Mouse (Mus musculus): ENCODE measurements around the gene Gpsm1. TPM values are rescaled to one million over a fixed set of nuclear protein-coding genes. Genes with fewer than 3 reads are reported as not detected.

The Gpsm1 gene
- polyA plus RNA-seq, 1 experiment from 2014 or later, result 46.9 TPM

DNA sequence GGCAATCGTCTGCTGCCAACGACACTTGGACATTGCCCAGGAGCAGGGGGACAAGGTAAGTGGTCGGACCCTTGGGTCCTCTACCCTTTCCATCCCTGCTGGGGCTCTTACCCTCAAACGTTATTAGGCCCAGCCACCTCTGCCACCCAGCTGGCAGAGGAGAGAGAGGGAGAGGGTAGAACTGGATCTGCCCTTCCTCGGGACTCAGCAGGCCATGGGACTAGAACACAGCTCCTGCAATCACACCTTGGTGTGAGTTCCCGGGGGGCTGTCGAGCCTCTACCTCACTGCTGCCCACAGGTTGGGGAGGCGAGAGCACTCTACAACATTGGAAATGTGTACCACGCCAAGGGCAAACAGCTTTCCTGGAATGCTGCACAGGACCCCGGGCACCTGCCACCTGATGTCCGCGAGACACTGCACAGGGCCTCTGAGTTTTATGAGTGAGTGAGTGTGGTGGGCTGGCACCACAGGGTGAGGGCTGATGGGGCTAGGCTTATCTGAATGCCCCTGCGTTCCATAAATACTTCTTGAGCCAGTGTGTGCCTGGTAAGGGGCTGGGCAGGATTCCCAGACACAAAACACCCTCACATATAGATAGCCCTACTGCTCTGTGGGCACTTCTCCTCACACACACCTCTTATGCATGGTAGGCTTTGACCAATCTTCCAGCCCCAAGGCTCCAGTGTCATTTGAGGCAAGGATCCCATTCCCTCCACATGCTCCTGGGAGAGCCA, 8.4 kb downstream of the Gpsm1 start:
- Histone ChIP-seq H3K36me3 (ENCODE audit: control insufficient read depth, insufficient read depth, low read length) (peaks cover 7% of the 10 kb centered on the region; the same call in 1 of the 2 replicates), H3K4me1 (replicated peaks; ENCODE audit: control insufficient read depth, insufficient read depth, low read length) (no peaks in the 10 kb centered on the region), H3K27me3 (ENCODE audit: control insufficient read depth, insufficient read depth, low read length) (no peaks in the 10 kb centered on the region), H3K4me3 (ENCODE audit: low read depth, low read length) (no peak overlapping the region), H3K4me2 (replicated peaks; ENCODE audit: low read depth, low read length) (no peak overlapping the region), H3K27ac (ENCODE audit: low read depth, low read length) (no peak overlapping the region), H3K9ac (ENCODE audit: low read depth, low read length) (no peak overlapping the region), H3K9me3 (ENCODE audit: control insufficient read depth, low read length) (no peaks in the 10 kb centered on the region)
- DNase-seq (ENCODE audit: low spot score) (no peak), ATAC-seq (ENCODE audit: low FRiP score) (no peak)
- 89% methylated on average over 13 of the region's 13 CpGs for WGBS

DNA sequence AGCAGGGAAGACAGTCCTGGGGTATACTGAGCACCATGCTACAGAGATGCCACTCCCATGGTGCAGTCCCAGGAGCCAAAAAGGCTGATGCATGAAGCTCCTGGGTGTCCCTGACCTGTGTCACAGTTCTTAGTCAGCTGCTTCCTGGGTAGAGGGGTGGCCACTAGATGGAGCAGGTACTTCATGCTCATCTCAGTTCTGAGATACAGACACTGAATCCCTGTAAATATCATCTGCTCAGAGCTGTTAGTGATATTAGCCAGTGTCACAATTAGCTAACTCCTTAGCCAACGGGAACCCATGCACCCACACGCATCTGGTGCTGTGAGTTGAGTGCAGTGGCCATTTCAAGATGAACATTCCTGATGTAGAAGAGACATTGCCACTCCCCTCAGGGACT, 9.6 kb downstream of the Gpsm1 start:
- WGBS, result 92% methylated on average over 2 of the region's 2 CpGs

DNA sequence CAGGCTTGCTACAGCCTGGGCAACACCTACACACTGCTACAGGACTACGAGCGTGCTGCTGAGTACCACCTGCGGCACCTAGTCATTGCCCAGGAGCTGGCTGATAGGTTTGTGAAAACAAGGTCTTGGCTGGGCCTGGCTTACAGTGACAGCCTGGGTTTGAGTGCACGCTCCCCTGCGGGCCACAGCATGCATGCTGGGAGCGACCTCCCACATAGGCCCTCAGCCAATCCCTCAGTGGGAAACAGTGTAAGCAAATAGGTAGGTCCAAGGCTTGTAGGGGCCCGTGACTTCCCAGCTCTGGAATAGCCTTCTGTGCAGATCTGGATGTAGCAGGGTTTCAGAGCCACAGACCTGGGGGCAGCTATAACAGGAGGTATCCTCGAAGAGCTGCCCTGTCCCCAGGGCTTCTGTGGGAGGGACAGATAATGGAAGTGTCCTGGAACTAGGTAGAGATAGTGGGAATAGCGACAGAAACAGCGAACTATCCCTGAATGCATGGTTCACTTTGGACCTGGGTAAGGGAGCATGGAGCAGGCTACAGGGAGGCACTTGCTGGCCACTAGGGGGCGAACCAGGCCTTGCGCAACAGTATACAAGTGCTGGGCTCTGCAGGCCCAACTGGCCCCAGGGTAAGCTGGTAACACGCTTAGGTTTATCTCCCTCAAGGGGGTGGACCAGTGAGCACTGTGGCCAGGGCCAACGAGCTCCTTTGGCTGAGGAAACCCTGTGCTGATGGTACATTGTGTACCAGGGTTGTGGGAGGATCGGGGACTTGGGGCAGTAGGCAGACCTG, 10.3 kb downstream of the Gpsm1 start:
- H3K27ac ChIP-seq (ENCODE audit: low read depth, low read length), result no peak overlapping the region
- WGBS, result 69% methylated on average over 15 of the region's 15 CpGs

More for the DNA sequence above, 9.6 kb downstream of the Gpsm1 start:
- Histone ChIP-seq H3K4me3 (ENCODE audit: low read depth, low read length) (no peak overlapping the region), H3K9ac (ENCODE audit: low read depth, low read length) (no peak overlapping the region), H3K9me3 (ENCODE audit: control insufficient read depth, low read length) (no peaks in the 10 kb centered on the region), H3K4me1 (replicated peaks; ENCODE audit: control insufficient read depth, insufficient read depth, low read length) (no peaks in the 10 kb centered on the region), H3K27me3 (ENCODE audit: control insufficient read depth, insufficient read depth, low read length) (no peaks in the 10 kb centered on the region), H3K4me2 (replicated peaks; ENCODE audit: low read depth, low read length) (no peak overlapping the region), H3K27ac (ENCODE audit: low read depth, low read length) (no peak overlapping the region), H3K36me3 (ENCODE audit: control insufficient read depth, insufficient read depth, low read length) (peaks cover 7% of the 10 kb centered on the region; the same call in 1 of the 2 replicates)
- ATAC-seq (ENCODE audit: low FRiP score) (no peak), DNase-seq (ENCODE audit: low spot score) (no peak)

DNA sequence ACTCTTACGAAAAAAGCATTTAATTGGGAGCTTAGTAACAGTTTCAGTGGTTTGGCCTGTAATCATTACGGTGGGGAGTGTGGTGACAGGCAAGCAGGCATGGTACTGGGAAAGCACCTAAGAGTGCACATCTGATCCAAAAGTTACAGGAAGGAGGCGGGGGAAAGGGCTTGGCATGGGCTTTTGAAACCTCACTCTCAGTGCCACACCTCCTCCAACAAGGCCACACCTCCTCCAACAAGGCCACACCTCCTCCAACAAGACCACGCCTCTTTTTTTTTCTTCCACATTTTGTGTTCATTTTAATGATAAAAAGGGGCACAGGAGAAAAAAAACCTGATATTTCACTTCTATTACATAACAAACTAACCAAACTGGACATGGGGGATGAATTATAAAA, 12.5 kb downstream of the Gpsm1 start:
- Histone ChIP-seq H3K27me3 (ENCODE audit: control insufficient read depth, insufficient read depth, low read length) (no peaks in the 10 kb centered on the region), H3K36me3 (ENCODE audit: control insufficient read depth, insufficient read depth, low read length) (peaks cover 10% of the 10 kb centered on the region), H3K4me3 (ENCODE audit: low read depth, low read length) (no peak overlapping the region), H3K4me2 (replicated peaks; ENCODE audit: low read depth, low read length) (no peak overlapping the region), H3K27ac (ENCODE audit: low read depth, low read length) (no peak overlapping the region), H3K4me1 (replicated peaks; ENCODE audit: control insufficient read depth, insufficient read depth, low read length) (no peaks in the 10 kb centered on the region), H3K9me3 (ENCODE audit: control insufficient read depth, low read length) (no peaks in the 10 kb centered on the region), H3K9ac (ENCODE audit: low read depth, low read length) (no peak overlapping the region)
- DNase-seq (ENCODE audit: low spot score) (no peak), ATAC-seq (ENCODE audit: low FRiP score) (no peak)
- whole genome bisulfite sequencing, result 93% methylated on average over 4 of the region's 4 CpGs

More for the DNA sequence above, 10.3 kb downstream of the Gpsm1 start:
- no peaks in the 10 kb centered on the region for H3K27me3 ChIP-seq (ENCODE audit: control insufficient read depth, insufficient read depth, low read length)
- H3K4me2 ChIP-seq (replicated peaks; ENCODE audit: low read depth, low read length), result no peak overlapping the region
- peak; percentile 78 for DNase-seq (ENCODE audit: low spot score)
- H3K4me1 ChIP-seq (replicated peaks; ENCODE audit: control insufficient read depth, insufficient read depth, low read length), result no peaks in the 10 kb centered on the region
- peak; percentile 73 for ATAC-seq (ENCODE audit: low FRiP score)
- no peaks in the 10 kb centered on the region for H3K9me3 ChIP-seq (ENCODE audit: control insufficient read depth, low read length)
- no peak overlapping the region for H3K4me3 ChIP-seq (ENCODE audit: low read depth, low read length)
- H3K36me3 ChIP-seq (ENCODE audit: control insufficient read depth, insufficient read depth, low read length), result peaks cover 7% of the 10 kb centered on the region; the same call in 1 of the 2 replicates
- H3K9ac ChIP-seq (ENCODE audit: low read depth, low read length), result no peak overlapping the region

DNA sequence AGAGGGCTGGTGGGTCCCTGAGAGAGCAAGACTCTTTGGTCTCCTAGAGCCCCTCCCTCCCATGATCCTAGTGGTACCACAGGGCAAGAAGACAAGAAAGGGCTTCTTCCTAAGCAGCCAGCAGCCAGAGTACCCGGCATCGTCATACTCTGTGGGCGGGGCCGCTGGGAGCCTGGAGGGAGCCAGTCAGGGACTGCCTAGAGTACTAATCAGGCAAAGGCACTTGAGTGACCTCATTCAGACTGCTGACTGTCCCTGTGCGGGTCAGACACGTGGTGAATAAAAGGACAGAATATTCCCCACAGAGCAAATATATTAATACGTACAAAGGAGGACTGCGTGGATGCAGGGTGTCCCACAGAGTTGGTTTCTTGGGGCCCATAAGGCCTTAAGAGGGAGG, 14.1 kb downstream of the Gpsm1 start:
- Histone ChIP-seq H3K9ac (ENCODE audit: low read depth, low read length) (no peak overlapping the region), H3K4me1 (replicated peaks; ENCODE audit: control insufficient read depth, insufficient read depth, low read length) (no peaks in the 10 kb centered on the region), H3K36me3 (ENCODE audit: control insufficient read depth, insufficient read depth, low read length) (peaks cover 10% of the 10 kb centered on the region), H3K27ac (ENCODE audit: low read depth, low read length) (no peak overlapping the region), H3K9me3 (ENCODE audit: control insufficient read depth, low read length) (no peaks in the 10 kb centered on the region), H3K4me2 (replicated peaks; ENCODE audit: low read depth, low read length) (no peak overlapping the region), H3K27me3 (ENCODE audit: control insufficient read depth, insufficient read depth, low read length) (no peaks in the 10 kb centered on the region), H3K4me3 (ENCODE audit: low read depth, low read length) (no peak overlapping the region)
- 65% methylated on average over 8 of the region's 8 CpGs for WGBS
- ATAC-seq (ENCODE audit: low FRiP score) (no peak), DNase-seq (ENCODE audit: low spot score) (no peak)

DNA sequence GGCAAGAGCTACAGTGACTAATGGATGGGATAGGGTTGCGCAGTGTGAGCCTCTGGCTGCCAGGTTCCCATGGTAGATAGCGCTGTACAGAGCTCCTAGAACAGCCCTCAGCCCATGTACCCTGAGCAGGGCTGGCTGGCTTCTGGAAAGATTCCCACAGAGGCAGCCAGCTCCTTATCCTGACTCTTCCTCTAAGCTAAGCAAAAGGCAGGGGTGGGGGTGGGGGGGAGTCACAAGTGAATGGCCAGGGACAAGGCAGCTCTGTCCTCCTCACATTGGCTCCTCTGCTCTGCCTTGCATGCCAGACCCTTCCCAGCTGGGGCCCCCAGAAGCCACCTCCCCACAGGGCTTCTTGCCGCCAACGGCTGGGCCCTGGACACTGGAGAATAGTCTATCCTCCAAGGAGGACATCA, 14.7 kb downstream of the Gpsm1 start:
- WGBS, result 94% methylated on average over 4 of the region's 4 CpGs
- H3K36me3 ChIP-seq (ENCODE audit: control insufficient read depth, insufficient read depth, low read length), result peaks cover 10% of the 10 kb centered on the region
- no peaks in the 10 kb centered on the region for H3K27me3 ChIP-seq (ENCODE audit: control insufficient read depth, insufficient read depth, low read length)
- ATAC-seq (ENCODE audit: low FRiP score) (0 out of 2 replicates have a peak, but pooled peaks have one; percentile 25), DNase-seq (ENCODE audit: low spot score) (no peak)
- no peak overlapping the region for H3K27ac ChIP-seq (ENCODE audit: low read depth, low read length)
- H3K4me2 ChIP-seq (replicated peaks; ENCODE audit: low read depth, low read length), result no peak overlapping the region
- H3K9me3 ChIP-seq (ENCODE audit: control insufficient read depth, low read length), result no peaks in the 10 kb centered on the region
- H3K9ac ChIP-seq (ENCODE audit: low read depth, low read length), result no peak overlapping the region
- H3K4me3 ChIP-seq (ENCODE audit: low read depth, low read length), result no peak overlapping the region
- H3K4me1 ChIP-seq (replicated peaks; ENCODE audit: control insufficient read depth, insufficient read depth, low read length), result no peaks in the 10 kb centered on the region

DNA sequence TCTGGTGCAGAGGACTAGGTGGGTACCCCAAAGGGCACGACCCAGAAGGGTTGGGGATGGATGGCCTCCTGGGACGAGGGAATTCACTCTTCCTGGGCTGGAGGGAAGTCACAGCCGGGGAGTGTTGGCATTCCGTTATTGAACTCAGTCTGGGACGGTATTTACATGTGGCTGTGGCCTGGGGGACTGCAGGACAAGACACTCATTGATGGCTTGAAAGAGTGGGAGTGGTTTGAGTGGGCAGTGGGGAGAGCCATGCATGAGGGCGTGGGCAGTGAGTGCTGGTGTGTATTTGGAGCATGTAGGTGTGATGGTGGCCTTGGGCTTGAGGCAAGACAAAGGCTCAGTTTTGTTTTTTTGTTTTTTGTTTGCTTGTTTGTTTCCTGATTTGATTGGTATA, 15.4 kb downstream of the Gpsm1 start:
- no peaks in the 10 kb centered on the region for H3K9me3 ChIP-seq (ENCODE audit: control insufficient read depth, low read length)
- no peak overlapping the region for H3K4me3 ChIP-seq (ENCODE audit: low read depth, low read length)
- no peak overlapping the region for H3K4me2 ChIP-seq (replicated peaks; ENCODE audit: low read depth, low read length)
- no peak overlapping the region for H3K27ac ChIP-seq (ENCODE audit: low read depth, low read length)
- ATAC-seq (ENCODE audit: low FRiP score) (no peak), DNase-seq (ENCODE audit: low spot score) (no peak)
- no peak overlapping the region for H3K9ac ChIP-seq (ENCODE audit: low read depth, low read length)
- H3K4me1 ChIP-seq (replicated peaks; ENCODE audit: control insufficient read depth, insufficient read depth, low read length), result no peaks in the 10 kb centered on the region
- H3K27me3 ChIP-seq (ENCODE audit: control insufficient read depth, insufficient read depth, low read length), result no peaks in the 10 kb centered on the region
- H3K36me3 ChIP-seq (ENCODE audit: control insufficient read depth, insufficient read depth, low read length), result peaks cover 10% of the 10 kb centered on the region
- 65% methylated on average over 6 of the region's 6 CpGs for WGBS

DNA sequence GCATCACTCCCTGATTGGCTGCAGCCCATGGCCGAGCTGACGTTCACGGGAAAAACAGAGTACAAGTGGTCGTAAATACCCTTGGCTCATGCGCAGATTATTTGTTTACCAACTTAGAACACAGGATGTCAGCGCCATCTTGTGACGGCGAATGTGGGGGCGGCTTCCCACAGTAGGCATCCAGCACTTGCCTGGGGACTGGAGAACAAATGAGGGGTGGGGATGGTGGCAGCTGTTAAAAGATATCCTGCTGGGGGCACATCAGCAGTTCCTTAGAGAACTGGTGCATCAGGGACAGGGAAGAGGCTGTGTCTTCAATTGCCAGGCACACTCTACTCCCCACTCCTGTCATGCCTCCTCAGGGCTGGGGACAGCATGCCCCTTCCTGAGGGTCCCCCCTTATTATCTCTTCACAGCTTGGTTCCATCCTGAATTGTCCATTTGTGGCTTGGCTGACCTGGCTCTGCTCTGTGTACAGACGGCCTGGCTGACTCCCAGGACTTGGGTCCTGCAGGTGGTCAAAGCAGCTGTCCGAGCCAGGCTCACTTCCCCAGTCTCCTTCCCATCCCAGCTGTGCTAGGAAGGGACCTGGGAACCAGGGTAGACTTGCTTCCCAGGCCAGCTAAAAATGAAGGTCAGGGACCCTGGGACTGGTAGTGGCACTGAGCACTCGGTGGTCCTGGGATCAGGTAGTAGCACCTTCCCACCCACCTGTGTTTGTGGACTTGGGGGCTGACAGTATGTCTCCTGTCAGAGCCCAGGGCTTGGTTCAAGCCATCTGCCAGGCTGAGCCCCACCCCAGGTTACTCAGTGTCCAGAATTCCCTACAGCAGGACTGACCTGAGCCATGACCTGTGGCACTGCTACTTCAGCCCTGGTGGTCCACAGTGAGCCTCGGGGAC, 23.2 kb downstream of the Gpsm1 start:
- H3K36me3 ChIP-seq (ENCODE audit: control insufficient read depth, insufficient read depth, low read length), result peaks cover 11% of the 10 kb centered on the region
- no peak overlapping the region for H3K9ac ChIP-seq (ENCODE audit: low read depth, low read length)
- no peak overlapping the region for H3K4me2 ChIP-seq (replicated peaks; ENCODE audit: low read depth, low read length)
- no peaks in the 10 kb centered on the region for H3K9me3 ChIP-seq (ENCODE audit: control insufficient read depth, low read length)
- no peaks in the 10 kb centered on the region for H3K27me3 ChIP-seq (ENCODE audit: control insufficient read depth, insufficient read depth, low read length)
- DNase-seq (ENCODE audit: low spot score) (no peak), ATAC-seq (ENCODE audit: low FRiP score) (no peak)
- no peaks in the 10 kb centered on the region for H3K4me1 ChIP-seq (replicated peaks; ENCODE audit: control insufficient read depth, insufficient read depth, low read length)
- WGBS, result 77% methylated on average over 8 of the region's 13 CpGs
- H3K4me3 ChIP-seq (ENCODE audit: low read depth, low read length), result no peak overlapping the region
- no peak overlapping the region for H3K27ac ChIP-seq (ENCODE audit: low read depth, low read length)

Measured in hindbrain, embryonic 11.5 days (tissue).